Mouse (Mus musculus) myocyte (in vitro differentiated cells): Measurements from ENCODE around the gene Tnnt2. TPM values are rescaled to one million over a fixed set of nuclear protein-coding genes. Genes with fewer than 3 reads are reported as not detected.

ENCODE experiments used
- H3K27me3 ChIP-seq: one replicate; pipeline ENCODE4 v1.6.1; 2011; ENCODE audit not compliant: control insufficient read depth, insufficient read depth, insufficient read length
- H3K36me3 ChIP-seq: one replicate; pipeline ENCODE4 v1.6.1; 2011; ENCODE audit not compliant: control insufficient read depth, insufficient read depth
- H3K4me2 ChIP-seq: one replicate; pipeline ENCODE4 v1.6.1; 2011; ENCODE audit warnings: low read depth, control low read depth
- H3K4me3 ChIP-seq: one replicate; pipeline ENCODE4 v1.5.1; 2011; ENCODE audit warnings: mild to moderate bottlenecking, control low read depth, moderate library complexity
- H3K79me2 ChIP-seq: one replicate; pipeline ENCODE4 v1.6.1; 2011; ENCODE audit not compliant: control insufficient read depth, insufficient read depth
- H3ac ChIP-seq: one replicate; pipeline ENCODE4 v1.6.1; 2011; ENCODE audit not compliant: control insufficient read depth, insufficient read length
- CEBPB ChIP-seq: IDR thresholded peaks from 2 replicates; pipeline ENCODE4 v1.6.1; 2011; ENCODE audit warnings: mild to moderate bottlenecking, moderate library complexity; ENCODE audit not compliant: poor library complexity, insufficient read depth, severe bottlenecking
- E2F4 ChIP-seq: IDR thresholded peaks from one replicate; pipeline ENCODE4 v1.6.1; 2011; ENCODE audit warnings: mild to moderate bottlenecking, control low read depth, moderate library complexity; ENCODE audit not compliant: insufficient read depth
- MAX ChIP-seq: IDR thresholded peaks from one replicate; pipeline ENCODE4 v1.6.1; 2011; ENCODE audit warnings: low read depth, mild to moderate bottlenecking, control low read depth
- MYOD1 ChIP-seq, 3 experiments: IDR thresholded peaks; one replicate each; pipeline ENCODE4 v1.6.1; 2011; ENCODE audit warnings: control low read depth in 2 of 3, low read depth in 2 of 3, mild to moderate bottlenecking in 2 of 3, moderate library complexity in 1 of 3; ENCODE audit not compliant: insufficient read length in 2 of 3, control insufficient read depth in 1 of 3
- MYOG ChIP-seq, 3 experiments: IDR thresholded peaks; one replicate each; pipeline ENCODE4 v1.6.1; 2011; ENCODE audit warnings: control low read depth in 2 of 3, low read depth in 2 of 3, mild to moderate bottlenecking in 2 of 3; ENCODE audit not compliant: insufficient read length in 2 of 3, control insufficient read depth in 1 of 3, insufficient read depth in 1 of 3
- POLR2A ChIP-seq: IDR thresholded peaks from one replicate; pipeline ENCODE4 v1.6.1; 2011; ENCODE audit warnings: low read depth, mild to moderate bottlenecking, control low read depth, moderate library complexity; ENCODE audit not compliant: insufficient read length
- POLR2AphosphoS2 ChIP-seq: IDR thresholded peaks from one replicate; pipeline ENCODE4 v1.6.1; 2011; ENCODE audit warnings: low read depth, control low read depth; ENCODE audit not compliant: insufficient read length
- REST ChIP-seq: IDR thresholded peaks from one replicate; pipeline ENCODE4 v1.6.1; 2011; ENCODE audit warnings: mild to moderate bottlenecking, control low read depth, moderate library complexity; ENCODE audit not compliant: insufficient read depth, insufficient read length
- SRF ChIP-seq: IDR thresholded peaks from one replicate; pipeline ENCODE4 v1.6.1; 2011; ENCODE audit warnings: low read depth; ENCODE audit not compliant: control insufficient read depth, insufficient read length
- TCF3 ChIP-seq: IDR thresholded peaks from one replicate; pipeline ENCODE4 v1.6.1; 2011; ENCODE audit warnings: low read depth, control low read depth; ENCODE audit not compliant: insufficient read length
- USF1 ChIP-seq: IDR thresholded peaks from one replicate; pipeline ENCODE4 v1.6.1; 2011; ENCODE audit warnings: low read depth, mild to moderate bottlenecking, control low read depth, moderate library complexity
- polyA plus RNA-seq: library from polyadenylated mRNA; unstranded; fragments of >200 nt; fragmentation: generic; extraction: Trizol; gene quantifications from one replicate; pipeline ENCODE4 v1.2.1, GENCODE M21; 2012; ENCODE audit warnings: missing spikeins

Gene Tnnt2
- polyA plus RNA-seq, 1 experiment = 2,000 TPM

DNA sequence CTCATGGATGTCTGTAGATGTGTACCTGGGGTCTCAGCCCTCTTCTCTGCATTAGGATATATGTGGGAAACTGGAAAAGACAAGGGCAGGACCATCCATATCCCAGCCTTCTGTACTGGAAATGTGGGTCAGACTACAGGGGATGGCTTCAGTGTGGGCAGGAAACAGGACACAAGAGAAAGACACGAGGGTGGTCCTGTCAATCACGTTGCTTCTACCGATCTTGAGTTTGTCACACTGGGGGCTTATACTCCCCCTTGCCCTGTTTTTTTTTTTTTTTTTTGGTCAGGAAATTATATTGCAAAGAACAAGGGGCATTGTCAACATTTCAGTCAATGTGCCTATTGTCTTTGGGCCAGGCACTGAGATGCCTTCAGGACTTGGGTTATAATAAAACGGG, 2.5 kb downstream of the Tnnt2 start:
- Histone ChIP-seq H3K4me3 (peak overlapping the region; percentile 42), H3K36me3 (peaks cover 21% of the 10 kb centered on the region), H3K4me2 (peak overlapping the region; percentile 89), H3K79me2 (peaks cover 48% of the 10 kb centered on the region), H3ac (no peak overlapping the region), H3K27me3 (no peaks in the 10 kb centered on the region)
- TF ChIP-seq SRF (no peak), E2F4 (no peak), POLR2A (no peak)

DNA sequence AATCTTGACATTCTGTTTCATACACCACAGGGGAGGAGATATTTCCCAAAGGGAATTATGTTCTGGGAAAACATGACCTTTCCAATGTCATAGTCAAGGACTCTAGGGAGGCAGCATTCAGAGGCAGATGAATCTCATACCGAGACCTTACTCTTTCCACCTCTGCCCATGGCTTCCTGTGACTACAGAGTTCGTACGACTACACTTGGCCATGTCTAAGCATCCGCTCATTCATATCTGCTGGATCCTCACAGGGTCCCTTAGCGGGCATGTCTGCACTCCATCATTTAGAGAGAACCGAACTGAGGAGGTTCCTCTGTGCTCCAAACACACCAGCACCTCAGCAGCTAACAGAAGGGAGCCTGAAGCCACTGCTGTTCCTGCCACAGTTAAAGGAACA, 2.9 kb downstream of the Tnnt2 start:
- Histone ChIP-seq H3K79me2 (peaks cover 48% of the 10 kb centered on the region), H3K4me2 (peak overlapping the region; percentile 89), H3K36me3 (peaks cover 21% of the 10 kb centered on the region), H3K27me3 (no peaks in the 10 kb centered on the region), H3K4me3 (peak overlapping the region; percentile 42), H3ac (no peak overlapping the region)
- peak; percentile 19 for TF ChIP-seq POLR2A
- no peak for TF ChIP-seq E2F4
- TF ChIP-seq TCF3 = no peak
- no peak for TF ChIP-seq CEBPB
- TF ChIP-seq POLR2AphosphoS2 = no peak
- TF ChIP-seq USF1 = no peak
- TF ChIP-seq MYOG (IDR thresholded peaks at IDR 0.05; ENCODE audit: control insufficient read depth in 1 of 3, insufficient read depth in 1 of 3, insufficient read length in 2 of 3, low read depth in 2 of 3) = no peak

DNA sequence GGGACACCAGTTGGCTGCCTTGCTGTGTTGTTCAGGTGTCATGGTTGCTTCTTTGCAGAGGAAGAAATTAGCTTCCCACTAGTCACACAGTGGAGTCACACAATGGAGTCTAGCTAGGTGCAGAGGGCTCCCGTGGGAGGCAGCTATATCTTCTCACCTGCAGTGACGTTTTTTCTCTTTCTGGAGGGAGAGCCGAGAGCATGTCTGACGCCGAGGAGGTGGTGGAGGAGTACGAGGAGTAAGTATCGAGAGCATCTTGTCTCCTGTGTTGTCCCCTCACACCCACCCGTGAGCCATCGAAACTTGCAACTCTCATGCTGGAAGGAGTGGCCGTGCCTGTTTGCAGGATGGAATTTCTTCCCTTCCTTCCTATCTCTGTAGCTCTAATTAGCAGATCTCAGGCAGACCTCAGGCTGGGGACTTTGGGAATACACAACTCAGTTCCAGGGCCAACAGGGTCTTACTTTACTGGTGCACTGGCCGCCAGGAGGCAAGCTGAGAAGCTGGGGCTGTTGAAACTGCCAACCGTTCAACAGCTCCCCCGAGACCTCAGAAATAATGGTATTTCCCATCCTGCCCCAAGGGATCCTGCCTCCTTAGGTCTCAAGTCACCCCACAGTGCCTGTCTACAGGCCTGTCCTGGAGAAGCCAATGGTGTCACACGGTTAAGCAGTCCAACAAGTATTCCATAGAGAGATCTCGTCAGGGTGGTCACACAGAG, 4.7 kb downstream of the Tnnt2 start:
- Histone ChIP-seq H3K79me2 (peaks cover 58% of the 10 kb centered on the region), H3K27me3 (no peaks in the 10 kb centered on the region), H3K4me3 (no peak overlapping the region), H3K4me2 (peak overlapping the region; percentile 89), H3ac (no peak overlapping the region), H3K36me3 (peaks cover 21% of the 10 kb centered on the region)
- TF ChIP-seq E2F4 = no peak
- TF ChIP-seq POLR2A = peak; percentile 27
- no peak for TF ChIP-seq MYOD1 (IDR thresholded peaks at IDR 0.05; ENCODE audit: control insufficient read depth in 1 of 3, insufficient read length in 2 of 3, low read depth in 2 of 3)
- peak; percentile 62 for TF ChIP-seq POLR2AphosphoS2
- no peak for TF ChIP-seq MAX

DNA sequence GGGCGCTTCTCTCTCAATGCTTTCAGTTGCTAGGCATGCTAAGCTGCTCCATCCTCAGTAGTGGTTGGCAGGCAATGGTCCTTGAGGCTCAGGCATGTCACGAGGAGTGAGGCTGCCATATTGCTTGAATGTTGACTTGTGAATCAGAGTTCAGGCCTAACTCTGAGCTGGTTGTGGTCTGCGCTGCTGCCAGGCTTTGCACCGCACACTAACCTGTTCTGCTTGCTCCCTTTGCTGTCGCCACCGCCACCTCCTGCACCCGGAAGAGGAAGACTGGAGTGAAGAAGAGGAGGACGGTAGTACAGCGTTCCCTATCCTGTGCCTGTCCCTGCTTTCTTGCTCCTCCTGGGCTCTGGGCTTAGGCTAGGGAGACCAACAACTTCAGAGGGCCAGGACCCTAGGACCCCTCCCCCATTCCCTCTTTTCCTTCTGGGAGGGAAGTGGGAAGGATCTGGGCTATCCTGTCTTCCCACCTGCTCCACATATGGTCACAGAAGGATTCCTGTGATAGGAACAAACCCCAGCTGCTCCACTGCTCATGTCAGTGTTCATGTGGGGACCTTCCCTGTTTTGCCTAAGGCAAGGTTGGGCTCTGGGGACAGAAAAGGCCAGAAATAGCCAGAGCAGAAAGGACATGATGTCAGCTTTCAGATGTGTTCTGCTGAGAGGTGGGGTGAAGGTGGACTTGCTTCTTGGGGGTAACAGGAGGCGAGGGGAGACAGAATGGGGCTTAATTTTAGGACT, 7.5 kb downstream of the Tnnt2 start:
- Histone ChIP-seq H3K27me3 (no peaks in the 10 kb centered on the region), H3K79me2 (peaks cover 62% of the 10 kb centered on the region), H3K4me2 (peak overlapping the region; percentile 89), H3K4me3 (peak overlapping the region; percentile 29), H3ac (no peak overlapping the region), H3K36me3 (peaks cover 36% of the 10 kb centered on the region)
- TF ChIP-seq POLR2A = peak; percentile 42
- peak in 2 of 3 experiments; percentile 37 to 71 for TF ChIP-seq MYOG (IDR thresholded peaks at IDR 0.05; ENCODE audit: control insufficient read depth in 1 of 3, insufficient read depth in 1 of 3, insufficient read length in 2 of 3, low read depth in 2 of 3)
- TF ChIP-seq USF1 = no peak
- TF ChIP-seq POLR2AphosphoS2 = peak; percentile 62
- TF ChIP-seq E2F4 = no peak
- peak in 2 of 3 experiments; percentile 16 to 75 for TF ChIP-seq MYOD1 (IDR thresholded peaks at IDR 0.05; ENCODE audit: control insufficient read depth in 1 of 3, insufficient read length in 2 of 3, low read depth in 2 of 3)
- no peak for TF ChIP-seq REST

DNA sequence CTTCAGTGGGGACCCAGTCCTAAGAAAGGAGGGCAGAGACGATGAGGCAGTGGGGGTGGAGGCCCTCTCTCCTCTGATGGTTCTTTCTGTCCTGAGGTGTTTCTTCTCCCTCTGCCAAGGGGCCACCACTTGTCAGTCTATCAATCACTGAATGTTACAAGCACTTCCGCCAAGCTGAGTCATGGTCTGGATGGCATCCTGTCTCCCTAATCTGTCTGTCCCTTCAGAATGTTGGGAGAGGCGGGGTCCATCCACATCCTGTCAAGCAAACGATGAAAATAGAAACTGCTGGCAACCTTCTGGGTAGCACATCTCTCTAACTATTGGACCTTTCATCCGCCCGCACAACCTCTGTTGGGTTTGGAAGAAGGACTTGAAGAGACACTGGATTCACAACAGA, 8.3 kb downstream of the Tnnt2 start:
- peaks cover 63% of the 10 kb centered on the region for H3K79me2 ChIP-seq
- no peaks in the 10 kb centered on the region for H3K27me3 ChIP-seq
- H3K36me3 ChIP-seq = peaks cover 42% of the 10 kb centered on the region
- H3K4me2 ChIP-seq = peak overlapping the region; percentile 89
- peak overlapping the region; percentile 29 for H3K4me3 ChIP-seq
- peak in 2 of 3 experiments; percentile 47 to 88 for TF ChIP-seq MYOD1 (IDR thresholded peaks at IDR 0.05; ENCODE audit: control insufficient read depth in 1 of 3, insufficient read length in 2 of 3, low read depth in 2 of 3)
- TF ChIP-seq REST = no peak
- TF ChIP-seq MAX = no peak
- no peak for TF ChIP-seq E2F4
- peak; percentile 45 for TF ChIP-seq POLR2A
- no peak for TF ChIP-seq MYOG (IDR thresholded peaks at IDR 0.05; ENCODE audit: control insufficient read depth in 1 of 3, insufficient read depth in 1 of 3, insufficient read length in 2 of 3, low read depth in 2 of 3)
- no peak overlapping the region for H3ac ChIP-seq
